Mouse (Mus musculus): ENCODE results near the gene Mrps15.
"Not testable (repeated sequence)": the region's sequence is repeated elsewhere in the genome, so short reads cannot be mapped to it uniquely, and the experiment has no call there.

The Mrps15 gene

GRCm38 (mm10) chr4:126077833-126078232 is 31.1 kb downstream of the Mrps15 start:
- no peak for DNase-seq

DNA sequence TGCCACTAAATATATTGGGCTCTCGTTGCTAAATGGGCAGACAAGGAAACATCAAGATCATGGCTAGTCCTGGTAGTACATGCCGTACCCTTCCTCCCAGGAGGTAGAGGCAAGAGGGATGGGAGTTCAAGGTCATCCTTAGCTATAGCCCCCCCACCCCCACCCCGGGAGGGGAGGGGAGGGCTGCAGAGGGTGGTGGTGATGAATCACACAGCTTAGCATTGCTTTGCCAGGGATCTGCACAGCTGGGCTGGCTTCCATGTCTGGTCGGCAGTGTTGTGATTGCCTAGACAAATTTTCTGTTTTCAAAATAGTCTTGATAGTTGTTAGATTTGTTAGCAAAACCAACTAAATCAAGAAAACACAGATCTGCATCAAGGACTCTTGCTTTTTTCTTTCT is 32.5 kb downstream of the Mrps15 start:
- no peak for DNase-seq

DNA sequence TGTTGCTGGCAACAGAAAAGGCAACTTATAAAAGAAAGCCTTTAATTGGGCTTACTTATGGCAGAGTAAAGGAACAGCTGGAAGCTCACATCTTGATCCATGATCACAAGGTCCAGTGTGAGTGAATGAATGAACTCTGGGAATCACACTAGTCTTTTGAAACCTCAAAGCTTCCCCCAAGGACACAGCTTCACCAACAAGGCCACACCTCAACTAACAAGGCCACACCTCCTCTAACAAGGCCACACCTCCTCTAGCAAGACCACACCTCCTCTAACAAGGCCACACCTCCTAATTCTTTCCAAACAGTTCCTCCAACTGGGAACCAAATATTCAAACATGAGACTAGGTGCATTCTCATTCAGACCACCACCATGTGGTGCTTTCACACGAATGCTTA is 34.9 kb downstream of the Mrps15 start:
- DNase-seq = no peak

DNA sequence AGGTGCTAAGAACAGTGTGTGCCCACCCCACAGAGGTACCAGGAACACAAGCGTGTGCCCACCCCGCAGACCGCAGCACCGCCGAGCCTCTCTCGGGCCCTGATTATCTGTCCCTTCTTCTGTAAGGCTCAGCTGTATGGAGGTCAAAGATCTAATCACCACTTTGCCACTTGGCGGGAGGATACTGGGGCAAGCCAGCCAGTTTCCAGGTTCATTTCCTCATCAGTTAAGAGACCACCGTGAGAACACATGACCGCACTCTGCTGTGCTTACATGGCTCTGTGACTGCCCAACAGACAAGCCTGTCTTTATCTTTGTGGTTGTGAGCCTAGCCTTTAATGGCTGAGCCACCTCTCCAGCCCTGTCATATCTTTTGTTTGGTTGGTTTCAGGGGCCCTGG is 36.3 kb downstream of the Mrps15 start:
- DNase-seq = no peak

DNA sequence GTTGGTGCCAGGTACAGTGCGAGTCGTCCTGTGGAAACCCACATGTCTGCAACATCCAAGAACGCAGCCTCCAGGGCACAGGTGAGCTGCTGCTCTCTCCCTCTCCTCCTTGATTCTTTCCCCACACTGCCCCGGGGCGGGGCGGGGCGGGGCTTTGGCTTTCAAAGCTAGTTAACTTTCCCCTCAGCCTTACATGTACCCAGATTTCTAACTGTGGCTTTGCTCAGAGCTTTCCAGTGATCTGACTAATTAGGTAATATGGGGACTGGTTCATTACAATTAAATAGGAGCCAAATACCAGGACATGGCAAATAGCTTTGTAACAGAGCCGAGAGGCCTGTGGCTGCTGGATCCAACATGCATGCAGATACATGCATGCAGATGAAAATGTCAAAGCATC is 37.7 kb downstream of the Mrps15 start:
- DNase-seq = no peak

GRCm38 (mm10) chr4:126085996-126086576 is 39.4 kb downstream of the Mrps15 start:
- DNase-seq = peak; percentile 65 to 77

GRCm38 (mm10) chr4:126090101-126090847 is 43.5 kb downstream of the Mrps15 start:
- DNase-seq = no peak

GRCm38 (mm10) chr4:126090848-126091124 is 44.1 kb downstream of the Mrps15 start:
- DNase-seq = no peak

DNA sequence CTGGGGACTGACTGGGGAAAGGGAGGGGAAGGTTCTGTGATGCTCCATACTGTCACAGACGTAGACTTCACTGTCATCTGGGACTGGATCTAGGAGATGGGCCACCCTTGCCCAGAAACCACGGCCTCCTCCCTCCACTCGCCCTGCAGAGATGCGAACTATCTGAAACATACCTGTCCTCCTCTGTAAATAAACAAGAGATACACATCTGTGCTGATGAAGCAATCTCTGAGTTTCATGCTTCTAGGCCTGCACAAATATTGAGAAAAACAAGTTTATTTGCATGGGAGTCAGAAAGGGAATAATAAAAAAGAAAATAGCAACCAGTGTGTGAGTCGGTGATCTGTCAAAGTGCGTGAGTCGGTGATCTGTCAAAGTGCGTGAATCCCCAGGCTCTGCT is 45.1 kb downstream of the Mrps15 start:
- DNase-seq = no peak

DNA sequence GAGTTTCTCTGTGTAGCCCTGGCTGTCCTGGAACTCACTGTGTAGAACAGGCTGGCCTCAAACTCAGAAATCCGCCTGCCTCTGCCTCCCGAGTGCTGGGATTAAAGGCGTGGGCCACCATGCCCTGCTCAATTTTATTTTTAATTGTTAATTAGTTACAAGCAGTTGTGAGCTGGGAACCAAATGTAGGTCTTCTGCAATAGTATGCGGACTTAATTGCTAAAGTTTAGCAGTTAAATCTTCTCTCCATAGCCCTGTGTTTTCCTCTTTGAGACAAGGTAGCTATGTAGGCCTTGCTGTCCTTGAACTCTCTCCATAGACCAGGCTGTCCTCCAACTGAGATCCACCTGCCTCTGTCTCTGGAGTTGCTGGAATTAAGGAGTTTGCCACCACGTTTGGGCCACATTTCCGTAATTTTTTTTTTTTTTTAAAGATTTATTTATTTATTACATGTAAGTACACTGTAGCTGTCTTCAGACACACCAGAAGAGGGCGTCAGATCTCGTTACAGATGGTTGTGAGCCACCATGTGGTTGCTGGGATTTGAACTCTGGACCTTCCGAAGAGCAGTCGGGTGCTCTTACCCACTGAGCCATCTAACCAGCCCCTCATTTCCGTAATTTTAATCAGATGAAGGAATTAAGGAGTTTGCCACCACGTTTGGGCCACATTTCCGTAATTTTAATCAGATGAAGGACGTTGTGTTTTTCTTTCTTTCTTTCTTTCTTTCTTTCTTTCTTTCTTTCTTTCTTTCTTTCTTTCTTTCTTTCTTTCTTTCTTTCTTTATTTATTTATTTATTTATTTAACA is 49.1 kb downstream of the Mrps15 start:
- not testable (repeated sequence) for DNase-seq

GRCm38 (mm10) chr4:126096464-126097111 is 49.9 kb downstream of the Mrps15 start, which contains the start of gene Lsm10:
Lsm10 (plus strand) TSS chr4:126096623.
- peak; percentile 90 to 92 for DNase-seq

DNA sequence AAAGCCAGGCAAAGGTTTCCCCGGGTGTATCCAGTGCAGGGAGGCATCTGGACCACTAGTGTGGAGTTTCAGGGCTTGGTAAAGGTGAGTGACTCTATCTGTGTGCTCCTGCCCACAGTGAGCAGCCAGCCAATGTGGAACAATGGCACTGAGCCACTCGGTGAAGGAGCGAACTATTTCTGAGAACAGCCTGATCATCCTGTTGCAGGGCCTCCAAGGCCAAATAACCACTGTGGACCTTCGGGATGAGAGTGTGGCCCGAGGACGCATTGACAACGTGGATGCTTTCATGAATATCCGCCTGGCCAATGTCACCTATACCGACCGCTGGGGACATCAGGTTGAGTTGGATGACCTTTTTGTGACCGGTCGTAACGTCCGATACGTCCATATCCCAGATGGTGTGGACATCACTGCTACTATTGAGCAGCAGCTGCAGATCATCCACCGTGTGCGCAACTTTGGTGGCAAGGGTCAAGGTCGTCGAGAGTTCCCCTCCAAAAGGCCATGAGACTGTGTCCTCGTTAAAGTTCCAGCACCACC is 51.1 kb downstream of the Mrps15 start:
- DNase-seq = no peak

GRCm38 (mm10) chr4:126099365-126099764 is 52.6 kb downstream of the Mrps15 start:
- DNase-seq = no peak

DNA sequence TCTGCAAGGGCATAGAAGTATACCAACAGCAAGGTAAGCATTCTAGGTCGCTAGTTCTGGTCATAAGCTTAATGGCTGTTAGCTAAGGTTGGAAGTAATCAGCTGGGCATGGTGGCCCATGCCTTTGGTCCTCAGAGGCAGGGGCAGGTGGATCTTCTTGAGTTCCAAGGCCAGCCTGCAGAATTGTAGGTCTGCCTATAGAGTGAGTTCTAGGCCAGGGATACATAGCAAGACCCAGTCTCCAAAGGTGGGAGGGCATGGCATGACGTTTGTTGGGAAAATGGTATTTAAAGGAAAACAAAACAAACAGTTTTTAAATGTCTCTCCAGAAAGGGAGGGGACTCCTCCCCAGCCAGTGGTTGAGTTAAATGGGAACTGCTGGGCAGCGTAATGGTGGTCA is 54.0 kb downstream of the Mrps15 start:
- DNase-seq = no peak

DNA sequence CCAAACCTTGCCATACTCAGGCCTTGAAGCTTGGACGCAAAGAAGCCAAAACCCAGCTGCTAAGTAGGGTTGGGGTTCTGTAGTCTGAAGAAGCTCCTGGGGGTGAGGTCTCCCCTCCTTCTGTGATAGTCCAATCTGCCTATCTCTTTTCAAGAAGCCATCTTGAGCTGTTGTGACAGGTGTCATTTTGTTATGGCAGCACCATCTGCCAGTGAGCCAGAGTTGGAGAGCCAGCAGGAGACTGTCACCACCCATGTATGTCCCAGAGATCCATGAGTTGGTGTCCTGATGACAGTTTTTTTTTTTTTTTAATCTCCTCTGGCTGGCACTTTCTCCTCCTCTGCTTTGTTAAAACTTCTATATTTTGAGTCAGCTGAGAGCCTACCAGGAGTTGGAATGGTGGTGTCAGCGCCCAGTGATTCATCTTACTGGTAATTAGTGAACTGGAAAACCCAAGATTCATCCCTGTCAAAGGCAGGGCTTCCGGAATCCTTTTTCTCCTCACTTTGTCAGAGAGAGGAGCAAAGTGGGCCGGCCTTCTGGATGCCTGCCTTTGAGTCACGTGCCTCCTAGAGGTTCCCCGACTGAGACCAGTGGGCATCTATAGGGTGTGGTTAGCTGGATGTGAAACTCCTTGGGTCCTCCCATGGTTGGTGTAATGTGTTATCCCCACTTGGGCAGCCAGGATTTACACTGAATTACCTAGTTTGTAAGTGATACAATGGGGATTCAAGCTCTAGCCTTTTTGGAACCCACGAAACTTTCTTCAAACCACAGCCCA is 55.5 kb downstream of the Mrps15 start:
- DNase-seq = no peak

- DNase-seq = peak; percentile 46 to 48
Measured at GRCm38 (mm10) chr4:126103057-126103581, 56.4 kb downstream of the Mrps15 start.

DNA sequence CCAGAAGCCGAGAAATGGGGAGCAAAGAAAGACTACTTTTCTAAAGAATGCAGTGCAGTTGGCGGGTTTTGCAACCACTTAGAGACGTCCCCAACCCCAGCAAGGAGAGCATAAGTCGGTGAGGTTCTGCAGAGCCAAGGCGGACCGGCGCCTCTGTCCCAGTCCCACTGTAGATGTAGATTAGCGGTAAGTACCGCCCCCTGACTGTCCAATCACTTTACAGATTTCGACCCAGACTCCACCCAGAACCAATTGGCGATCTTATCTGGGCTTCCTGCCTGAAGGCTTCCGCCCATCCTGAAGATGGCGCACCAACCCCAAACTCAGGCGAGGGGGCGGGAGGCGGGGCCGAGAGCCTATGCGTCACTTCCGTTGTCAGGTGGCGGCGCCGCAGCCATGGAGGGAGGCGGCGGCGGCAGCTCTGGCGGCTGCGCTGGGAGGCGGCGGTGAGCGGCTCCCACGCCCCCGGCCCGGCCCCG is 56.9 kb downstream of the Mrps15 start, which contains the start of gene Stk40:
Gene Stk40 (plus strand): TSS at position 368 of the 479 bp plus-strand sequence.
- DNase-seq = peak; percentile 92 to 94

DNA sequence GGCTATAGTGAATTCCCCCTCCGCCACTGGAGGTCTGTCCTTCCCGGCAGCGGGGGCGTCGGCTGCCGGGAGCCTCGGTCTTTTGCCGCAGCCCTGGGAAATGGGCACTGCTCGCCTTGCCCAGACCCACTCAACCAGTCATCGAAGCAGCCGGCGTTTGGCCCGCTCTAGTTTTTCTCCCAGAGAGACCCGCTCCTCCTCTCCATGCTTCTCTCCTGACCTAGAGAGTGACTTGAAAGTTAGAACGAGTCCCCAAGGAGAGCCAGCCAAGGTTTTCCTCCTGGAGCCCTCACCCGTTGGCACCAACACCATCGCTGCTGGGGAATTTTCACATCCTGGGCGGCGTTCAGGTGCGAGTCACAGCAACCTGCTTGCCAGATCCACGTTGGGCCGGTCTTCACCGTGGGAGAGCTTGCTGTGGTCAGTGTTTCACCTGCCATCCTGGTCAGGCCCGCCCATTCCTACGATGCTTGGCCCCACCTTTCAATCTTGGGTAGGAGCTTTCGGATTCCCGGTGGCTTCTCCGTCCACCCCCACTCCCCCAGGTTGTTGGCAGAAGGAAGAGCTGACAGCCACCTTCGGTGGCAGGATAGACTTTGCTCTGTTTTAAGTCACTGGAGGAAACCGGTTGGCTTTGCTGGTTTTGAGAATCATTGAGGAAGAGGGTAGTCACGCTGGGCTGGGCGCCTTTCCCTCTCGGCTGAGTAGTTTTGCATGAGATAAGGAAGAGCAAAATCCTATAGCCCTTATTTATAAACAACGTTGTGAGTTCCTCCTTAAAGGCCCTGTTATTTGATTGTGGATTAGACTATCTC is 57.7 kb downstream of the Mrps15 start:
- peak; percentile 34 to 35 for DNase-seq

Data from spleen, adult 18-20 months (tissue).